Mouse (Mus musculus) cerebral cortex, adult 2 months (tissue): ENCODE measurements around the gene Prkag1.

Source experiments
- WGBS: fragments of 180-500 bp; shearing (Covaris S2); methylation state at CpG from one replicate; pipeline ENCODE4 v1.1.7; 2018; 5-methylcytosine and 5-hydroxymethylcytosine counted together

Prkag1 gene

DNA sequence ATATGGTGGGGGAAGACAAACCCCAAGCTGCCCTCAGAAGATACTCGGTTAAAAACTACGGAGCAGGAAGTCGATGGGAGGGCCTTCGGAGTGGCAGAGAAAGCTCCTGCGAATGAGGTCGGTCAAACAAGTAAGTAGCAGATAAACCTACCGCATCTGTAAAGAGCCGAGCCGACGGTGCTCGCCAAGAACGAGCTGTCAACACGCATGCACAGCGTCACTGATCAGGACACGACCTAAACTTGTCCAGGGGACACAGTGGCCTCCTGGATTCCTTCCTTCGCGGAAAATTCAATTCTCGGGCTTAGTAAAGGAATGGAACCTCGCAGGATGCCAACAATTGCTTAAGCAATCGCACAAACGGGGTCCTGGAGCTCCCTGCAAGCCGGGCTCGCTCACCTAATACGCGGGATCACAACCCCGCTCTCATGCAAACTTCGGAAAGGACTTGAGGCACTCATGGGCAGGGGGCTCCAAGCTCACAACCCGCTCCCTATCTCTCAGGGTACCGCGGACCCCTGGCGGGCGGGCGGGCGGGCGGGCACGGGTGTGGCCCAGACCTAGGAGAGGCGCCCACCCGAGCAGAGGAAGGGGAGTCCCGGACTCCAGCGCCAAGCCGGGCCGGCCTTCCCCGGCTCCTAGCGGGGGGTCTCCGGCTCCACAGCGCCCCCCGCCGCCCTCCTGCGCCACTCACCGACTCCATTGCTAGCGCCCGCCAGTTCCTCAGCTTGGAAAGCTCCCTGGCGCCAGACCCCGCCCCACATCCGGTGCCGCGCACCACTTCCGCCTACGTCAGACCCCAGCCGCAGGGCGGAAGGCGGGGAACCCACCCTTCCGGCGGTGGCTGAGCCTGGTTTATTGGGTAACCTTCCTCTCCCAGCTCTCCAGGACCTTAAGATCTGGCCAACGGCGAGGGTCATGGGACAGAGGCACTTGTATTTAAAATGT is at the start of gene Prkag1:
TSS of gene Prkag1 (minus strand) at position 786 of the 948 bp plus-strand sequence.
- under 1% methylated on average over 65 of the region's 66 CpGs for WGBS

DNA sequence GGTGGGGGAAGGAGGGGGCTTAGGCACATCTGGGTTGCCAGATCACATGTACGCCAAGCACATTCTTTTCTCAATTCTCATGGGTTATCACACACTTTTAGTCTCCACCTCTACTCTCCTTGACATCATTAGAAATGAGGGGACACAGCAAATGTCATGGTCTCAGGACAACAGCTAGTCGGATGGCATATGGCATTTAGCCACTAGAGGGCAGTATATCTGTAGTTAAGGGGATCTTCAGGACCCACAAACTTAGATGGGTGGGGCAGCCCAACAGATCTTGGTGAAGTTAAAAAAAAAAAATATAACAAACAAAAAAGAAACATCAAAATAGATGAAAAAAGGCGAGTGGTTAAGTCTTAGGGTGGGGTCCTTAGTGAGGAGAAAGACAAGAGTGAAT is 46.0 kb upstream of the Prkag1 start:
- 17% methylated on average over 3 of the region's 3 CpGs for WGBS

DNA sequence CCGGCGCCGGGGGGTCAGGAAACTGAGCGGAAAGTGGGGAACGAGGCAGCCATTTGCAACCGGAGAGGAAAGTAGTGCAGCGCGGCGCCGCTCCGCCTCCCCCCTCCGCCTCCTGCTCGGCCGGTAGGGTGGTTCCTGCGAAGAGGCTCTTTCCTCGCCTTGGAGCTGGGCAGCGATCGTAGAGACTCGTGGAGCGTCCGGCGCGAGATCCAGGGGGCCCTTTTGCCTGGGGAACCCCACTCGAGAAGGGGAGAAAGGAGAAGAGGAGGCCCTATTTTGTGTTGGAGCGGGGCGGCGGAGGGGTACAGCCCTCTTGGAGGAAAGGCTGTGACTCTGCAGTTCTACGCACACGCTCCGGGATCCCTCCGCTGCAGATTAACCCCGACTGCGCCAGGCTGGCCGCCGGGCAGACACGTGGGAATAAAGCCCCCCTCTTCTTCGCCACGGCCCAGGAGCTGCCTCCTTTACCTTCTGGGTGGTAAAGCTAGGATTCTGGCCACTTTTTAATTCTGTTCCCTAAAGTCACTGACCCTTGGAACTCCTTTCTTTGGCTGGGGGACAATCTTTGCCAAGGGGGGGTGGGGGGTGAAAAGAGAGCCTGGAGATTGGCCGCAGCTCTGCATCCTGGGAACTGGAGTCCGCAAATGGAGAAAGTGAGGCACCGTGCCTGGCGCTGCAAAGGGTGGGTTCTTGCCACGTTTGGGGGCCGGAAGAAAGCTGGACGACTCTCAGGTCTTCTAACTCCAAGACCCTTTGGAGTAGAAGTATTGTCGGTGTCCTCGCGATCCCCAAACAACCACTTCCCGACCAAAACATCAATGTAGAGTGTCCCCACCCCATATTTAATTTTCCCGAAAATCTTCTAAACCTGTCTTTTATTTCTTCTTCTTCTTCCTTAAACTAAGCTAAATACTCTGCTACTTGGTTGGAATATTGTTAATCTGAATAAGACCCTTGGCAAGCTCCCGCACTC is 40.9 kb upstream of the Prkag1 start:
- WGBS, result 1% methylated on average over 51 of the region's 51 CpGs

DNA sequence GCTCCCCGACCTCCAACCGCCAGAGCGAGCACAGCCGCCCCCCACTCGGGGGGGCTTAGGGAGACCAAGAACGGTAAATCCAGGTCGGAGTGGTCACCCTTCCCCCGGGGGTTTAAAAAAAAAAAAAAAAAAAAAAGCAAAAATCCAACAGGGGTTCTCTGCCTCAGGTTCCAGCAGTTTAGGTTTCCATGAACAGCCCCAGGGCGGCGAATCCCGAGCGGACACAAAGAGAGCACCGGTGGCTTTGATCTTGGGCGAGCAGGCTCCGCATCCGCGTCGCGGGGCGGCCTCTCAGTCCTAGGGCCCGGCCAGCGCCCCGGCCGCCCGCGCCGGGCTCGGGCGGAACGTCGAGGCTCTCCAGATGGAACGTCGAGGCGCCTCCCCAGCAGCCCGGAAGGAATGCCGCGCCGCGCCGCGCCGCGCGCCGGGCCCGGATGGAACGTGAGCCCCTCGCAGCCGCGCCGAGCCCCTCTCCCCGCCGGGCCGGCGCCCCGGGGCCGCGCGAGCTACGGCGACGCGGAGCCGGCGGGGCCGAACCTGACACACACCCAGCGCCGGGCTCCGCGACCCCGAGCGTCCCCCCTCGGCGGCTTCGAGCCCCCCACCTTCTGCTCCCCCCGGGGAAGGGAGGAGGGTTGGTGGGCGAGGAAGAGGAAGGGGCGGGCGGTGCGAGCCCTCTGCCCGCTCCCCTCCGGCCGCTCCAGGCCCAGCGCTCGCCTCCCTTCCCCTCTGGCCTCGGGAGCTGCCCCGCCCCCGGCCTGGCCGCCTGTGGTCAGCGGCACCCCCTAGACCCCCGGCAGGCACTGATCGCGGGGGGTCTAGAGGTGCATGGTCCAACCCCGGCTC is 40.0 kb upstream of the Prkag1 start, which contains the start of gene Kmt2d:
TSS of gene Kmt2d (minus strand) at position 135 of the 846 bp plus-strand sequence.
- under 1% methylated on average over 91 of the region's 94 CpGs for WGBS

DNA sequence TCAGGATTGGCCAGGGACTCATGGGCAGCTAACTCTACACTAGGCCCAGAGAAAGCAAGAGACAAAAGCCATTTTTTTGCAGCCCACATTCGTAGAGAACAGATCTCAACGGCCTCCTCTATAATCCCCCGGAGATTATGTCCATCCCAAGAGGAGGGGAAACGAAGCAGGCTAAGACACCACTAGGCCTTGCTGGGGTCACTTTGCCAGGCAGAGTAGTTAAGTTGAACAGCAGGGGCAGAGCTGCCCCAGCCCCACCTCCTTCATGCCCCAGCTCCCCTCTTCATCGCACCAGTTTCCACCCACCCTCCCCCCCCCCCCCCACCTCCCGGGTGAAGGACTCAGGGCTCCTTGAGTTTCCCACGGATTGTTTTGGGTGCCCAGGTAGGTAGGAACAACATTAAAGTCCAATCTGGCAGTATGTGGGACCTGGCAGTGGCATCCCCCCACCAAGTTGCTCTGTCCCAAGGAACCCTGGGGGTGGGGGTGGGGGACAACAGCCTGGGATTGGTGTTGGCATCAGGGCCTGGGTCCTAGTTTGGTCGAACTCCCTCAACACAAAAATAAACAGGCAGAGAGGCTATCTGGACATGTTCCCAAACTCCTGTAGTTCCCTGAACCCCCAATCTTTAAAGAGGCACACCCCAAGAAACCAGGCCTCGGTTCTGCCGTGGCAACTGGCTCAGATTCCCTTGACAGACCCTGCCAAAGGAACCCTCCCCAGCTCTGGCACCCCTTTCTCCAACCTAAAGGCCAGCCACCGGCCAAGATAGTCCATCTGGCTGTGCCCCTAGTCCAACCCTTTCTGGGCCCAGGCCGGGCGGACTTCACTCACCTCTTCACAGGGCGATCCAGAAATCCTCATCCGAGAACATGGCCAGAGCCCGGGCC is 39.1 kb upstream of the Prkag1 start:
- under 1% methylated on average over 16 of the region's 16 CpGs for WGBS

DNA sequence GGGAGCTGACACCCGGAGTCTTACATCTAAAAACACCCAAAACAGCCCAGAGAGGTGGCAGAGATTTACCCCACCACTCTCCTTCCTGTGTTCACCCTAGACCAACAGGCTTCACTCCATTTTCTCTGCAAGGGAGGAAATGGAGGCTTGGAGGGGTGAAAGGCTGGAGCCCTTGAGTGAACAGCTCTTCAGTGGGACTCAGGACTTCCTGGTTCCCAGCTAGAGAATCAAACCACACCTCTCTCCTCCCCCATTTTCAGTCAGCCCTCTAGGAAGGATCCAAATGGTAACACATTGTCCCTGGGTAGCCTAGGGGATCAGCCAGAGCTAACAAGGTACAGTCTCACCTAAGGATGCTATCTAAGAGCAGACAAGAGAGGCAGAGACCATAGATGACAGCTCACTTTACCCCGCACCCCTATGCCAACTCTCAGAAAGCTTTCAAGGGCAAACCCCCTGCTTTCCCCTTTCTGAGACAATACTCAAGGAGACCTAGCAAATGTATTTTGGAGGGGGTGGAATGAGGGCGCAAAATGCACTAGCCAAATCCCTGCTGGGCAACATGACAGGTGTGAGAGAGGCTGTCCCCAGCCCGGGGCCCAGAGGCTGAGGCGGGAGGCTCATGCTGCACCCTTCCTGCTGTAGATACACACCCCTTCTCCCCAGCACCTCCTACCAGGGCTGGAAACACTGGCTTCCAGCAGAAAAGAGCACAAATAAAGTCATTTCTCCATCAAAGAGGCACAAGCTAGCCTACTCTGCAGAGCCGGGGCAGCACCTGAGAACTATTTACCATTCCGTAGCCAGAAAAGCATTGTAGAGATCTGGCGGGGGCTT is 38.2 kb upstream of the Prkag1 start:
- WGBS, result 4% methylated on average over 8 of the region's 8 CpGs

DNA sequence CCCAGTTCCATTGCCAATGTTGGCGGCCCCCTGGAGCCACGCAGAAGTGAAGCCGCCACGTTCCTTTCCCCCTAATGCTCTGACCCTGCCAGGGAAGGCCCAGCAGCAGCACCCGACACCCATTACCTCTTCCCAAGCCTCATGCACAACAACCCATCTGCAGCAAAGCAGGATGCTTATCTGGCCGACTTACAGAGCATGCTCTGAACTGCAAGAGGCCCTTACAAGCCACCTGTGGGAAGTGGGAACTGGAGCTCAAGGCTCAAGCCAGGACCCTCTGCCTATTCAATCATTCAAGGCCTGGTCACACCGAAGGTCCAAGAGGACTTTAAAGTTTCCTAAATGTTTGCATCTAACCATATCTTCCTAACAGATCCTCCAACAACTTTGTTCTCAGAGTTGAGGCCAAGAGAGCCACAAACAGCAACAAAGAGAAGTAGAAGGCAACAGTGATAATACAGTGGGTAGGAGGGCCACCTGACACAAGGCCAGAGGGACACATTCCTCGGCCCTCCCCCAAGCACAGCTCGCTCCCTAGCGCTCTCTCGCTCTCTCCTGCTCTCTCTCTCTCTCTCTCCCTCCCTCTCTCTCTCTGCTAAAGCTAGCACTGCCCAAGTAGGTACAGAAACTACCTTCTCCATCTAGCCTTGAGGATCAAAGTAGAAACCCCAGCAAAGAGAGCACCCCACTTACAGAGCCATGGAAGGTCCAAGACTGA is 37.2 kb upstream of the Prkag1 start:
- WGBS, result 16% methylated on average over 11 of the region's 11 CpGs

DNA sequence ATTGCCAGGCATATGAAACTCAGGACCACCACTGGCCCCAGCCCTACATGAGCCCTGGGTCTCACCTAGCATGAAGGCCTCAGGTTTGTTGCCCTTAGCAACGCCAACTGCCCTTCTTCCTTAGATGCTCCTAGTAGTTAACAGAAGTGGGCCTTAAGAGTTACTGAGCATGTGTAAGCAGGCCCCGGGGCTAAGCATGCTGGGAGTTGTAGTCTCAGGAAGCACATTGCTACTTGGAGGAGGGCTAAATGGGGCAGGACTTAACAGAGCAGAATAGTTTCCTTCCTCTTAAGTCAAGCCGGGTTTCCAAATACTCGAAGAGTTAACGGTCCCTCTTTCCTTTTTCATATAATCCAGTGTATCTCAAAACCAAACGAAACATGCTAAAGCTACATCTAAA is 36.0 kb upstream of the Prkag1 start:
- WGBS, result 19% methylated on average over 6 of the region's 6 CpGs

DNA sequence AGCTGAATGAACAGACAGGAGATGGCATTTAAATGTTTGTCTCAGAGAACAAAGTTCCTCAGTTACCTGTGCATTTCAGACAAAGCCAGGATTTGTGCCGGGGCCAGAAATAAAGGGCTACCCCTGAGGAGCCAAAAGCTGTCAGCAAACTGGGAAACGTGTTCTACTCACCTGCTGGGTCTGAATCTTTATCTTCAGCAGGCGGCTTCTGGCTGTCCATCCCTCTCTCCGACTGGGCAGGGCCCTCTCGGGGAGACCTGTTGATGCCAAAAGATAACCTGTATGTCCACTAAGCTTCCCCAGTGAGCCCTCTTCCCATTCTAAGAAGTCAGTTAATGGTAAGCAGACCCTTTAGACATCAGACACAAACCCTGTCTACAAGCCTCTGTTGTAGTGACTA is 35.2 kb upstream of the Prkag1 start:
- 79% methylated on average over 5 of the region's 5 CpGs for WGBS

DNA sequence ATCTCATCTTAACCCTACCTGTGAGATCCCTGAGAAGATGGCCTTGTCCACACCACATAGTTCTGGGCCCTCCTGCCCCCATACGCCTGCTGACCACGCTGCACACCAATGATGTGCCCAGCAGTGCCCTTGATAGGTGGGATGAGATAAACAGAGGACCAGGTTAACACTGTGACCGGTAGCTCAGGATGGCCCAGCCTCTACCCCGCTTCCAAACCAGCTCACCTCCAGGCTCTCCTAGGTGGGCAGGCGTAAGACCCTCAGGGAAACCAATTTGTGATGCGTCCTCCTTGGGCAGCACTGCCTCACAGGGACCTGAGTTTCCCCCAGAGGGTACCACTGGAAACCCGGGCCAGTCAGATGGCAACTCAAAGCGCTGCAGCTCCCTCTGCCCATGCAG is 34.5 kb upstream of the Prkag1 start:
- WGBS, result 95% methylated on average over 8 of the region's 8 CpGs

DNA sequence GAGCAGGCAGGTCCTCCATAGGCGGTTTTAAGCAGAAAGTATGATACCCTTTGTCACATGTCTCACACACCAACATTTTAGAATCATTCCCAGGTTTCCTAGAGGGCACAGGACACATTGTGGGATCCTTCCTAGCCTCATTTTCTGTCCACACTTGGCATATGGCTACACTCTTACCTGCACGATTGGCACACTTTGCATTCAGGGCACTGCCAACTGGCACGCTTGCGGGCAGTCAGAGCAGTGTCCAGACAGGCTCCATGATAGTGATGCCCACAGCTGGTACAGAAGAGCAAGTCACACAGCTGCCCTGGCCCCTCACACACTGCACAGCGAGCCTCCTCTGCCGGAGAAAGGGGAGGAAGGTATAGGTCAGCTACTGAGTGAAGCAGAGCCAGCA is 33.6 kb upstream of the Prkag1 start:
- 92% methylated on average over 6 of the region's 6 CpGs for WGBS

DNA sequence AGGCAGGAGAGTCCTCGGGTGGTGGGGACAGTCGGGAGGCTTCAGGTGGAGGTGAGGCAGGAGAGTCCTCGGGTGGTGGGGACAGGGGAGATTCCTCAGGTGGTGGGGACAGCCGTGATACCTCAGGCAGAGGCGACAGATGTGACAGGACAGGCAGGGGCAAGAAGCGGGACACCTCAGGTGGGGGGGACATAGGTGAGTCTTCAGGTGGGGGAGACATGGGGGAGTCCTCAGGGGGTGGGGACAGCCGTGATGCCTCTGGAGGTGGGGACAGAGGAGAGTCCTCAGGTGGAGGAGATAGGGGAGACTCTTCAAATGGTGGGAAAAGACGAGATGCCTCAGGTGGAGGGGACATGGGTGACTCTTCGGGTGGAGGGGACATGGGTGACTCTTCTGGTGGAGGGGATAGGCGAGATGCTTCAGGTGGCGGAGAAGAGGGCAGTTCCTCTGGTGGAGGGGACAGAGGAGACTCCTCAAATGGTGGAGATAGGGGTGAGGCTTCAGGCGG is 32.2 kb upstream of the Prkag1 start:
- WGBS, result 93% methylated on average over 12 of the region's 12 CpGs

DNA sequence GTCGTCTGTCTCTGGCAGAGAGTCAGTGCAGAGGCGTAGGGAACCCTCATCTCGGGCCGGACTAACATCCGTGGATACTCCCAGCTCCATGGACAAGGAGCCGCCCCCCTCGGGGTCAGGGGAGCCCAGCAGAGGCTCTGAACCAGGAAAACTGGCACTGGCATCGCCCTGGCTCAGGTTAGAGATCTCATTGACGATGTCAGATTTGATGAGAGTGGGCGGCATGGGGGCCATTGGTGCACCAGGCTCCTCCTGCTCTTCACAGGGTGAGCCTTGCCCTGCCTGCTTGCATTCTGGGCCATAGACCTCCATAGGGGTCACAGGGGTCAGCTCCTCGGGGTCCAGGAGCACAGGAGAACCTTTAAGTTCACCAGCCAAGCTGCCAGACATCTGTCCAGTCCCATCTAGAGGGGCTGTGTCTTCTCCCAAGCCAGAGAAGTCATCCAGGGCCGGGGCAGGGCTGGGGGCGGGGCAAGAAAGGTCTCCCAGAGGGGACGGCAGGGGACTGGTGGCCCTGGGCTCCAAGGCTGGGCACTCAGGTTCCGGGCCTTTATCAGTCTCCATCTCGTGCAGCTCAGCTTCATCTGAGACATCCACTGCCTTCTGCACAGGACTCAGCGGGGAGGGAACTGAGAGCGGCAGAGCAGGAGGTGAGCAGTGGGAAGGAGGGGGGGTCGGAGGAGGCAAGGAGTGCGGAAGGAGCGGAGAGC is 30.5 kb upstream of the Prkag1 start:
- 81% methylated on average over 21 of the region's 21 CpGs for WGBS

DNA sequence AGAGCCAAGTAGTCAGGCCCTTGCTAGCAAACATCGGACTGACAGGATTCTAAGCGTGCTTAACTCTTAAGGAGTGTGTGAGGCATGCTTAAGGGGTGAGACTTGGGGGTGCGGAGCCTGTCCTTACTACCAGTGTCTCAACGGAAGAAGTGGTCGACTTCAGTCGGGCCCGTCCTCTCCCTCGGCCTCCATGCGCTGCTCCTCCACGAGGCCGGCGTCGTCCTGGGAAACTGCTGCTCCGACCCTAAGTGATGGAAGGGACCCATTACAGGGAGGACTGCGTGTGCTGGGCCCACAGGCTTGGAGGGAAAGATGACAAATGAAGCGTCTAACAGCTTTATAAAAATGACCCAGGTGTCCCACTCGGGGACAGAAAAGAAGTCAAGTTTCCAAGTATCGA is 29.6 kb upstream of the Prkag1 start:
- WGBS, result 93% methylated on average over 18 of the region's 18 CpGs

DNA sequence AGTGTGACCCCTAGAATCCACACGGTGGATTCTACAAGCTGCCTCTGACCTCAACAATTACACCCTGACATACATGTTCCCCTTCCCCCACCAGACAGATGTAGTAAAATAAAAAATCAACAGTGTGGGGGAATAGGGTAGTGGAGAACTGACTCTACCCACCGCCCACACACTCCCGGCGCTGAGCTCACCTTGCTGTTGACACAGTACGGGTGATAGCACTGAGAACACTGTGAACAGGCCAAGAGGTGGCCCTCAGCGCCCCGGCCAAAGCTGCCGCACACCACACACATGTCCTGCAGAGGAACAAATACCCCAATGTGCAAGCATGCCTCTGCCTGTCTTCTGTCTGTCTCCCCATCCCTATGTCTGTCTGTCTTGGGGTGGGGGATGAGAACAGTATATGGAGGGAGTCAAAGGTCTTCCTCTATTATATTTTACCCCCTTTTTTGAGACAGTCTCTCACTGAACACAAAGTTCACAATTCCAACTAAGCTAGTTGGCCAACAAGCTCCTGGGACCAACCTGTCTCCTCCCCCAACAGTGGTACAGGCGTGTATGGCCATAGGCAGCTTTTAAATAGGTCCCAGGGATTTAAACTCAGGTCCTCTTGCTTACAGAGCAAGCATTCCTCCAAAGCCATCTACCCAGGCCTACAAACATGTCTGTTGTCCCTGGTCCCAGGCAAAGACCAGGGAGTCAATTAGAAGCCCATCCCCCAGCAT is 28.2 kb upstream of the Prkag1 start:
- 75% methylated on average over 9 of the region's 9 CpGs for WGBS

DNA sequence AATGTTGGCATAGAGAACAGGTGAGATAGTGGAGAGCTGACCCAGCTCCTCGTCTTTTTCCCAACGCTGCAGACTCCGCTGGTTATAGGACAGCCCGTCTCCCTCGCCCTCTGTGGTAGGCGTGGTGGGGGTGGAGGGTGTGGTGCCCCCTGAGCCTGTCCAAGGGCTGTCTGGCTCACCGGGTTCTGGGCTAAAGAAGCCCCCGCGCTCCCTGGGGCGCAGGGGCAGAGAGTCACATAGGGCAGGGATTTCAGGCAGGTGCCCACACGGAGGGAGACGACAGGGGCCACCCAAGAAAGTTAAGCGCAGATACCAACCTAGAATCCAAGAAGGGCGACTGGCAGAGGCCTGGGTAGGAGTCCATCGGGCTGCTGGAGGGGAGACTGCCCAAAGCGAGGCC is 22.9 kb upstream of the Prkag1 start:
- 90% methylated on average over 16 of the region's 16 CpGs for WGBS
